Mouse (Mus musculus): ENCODE data around the gene Cdkn2aipnl. TPM values are rescaled to one million over a fixed set of nuclear protein-coding genes. Genes with fewer than 3 reads are reported as not detected.
A peak's percentile ranks its signal among the peaks of the same experiment; 100 is the strongest.

Gene Cdkn2aipnl
- polyA plus RNA-seq, 1 experiment from 2014 or later = 121 TPM

DNA sequence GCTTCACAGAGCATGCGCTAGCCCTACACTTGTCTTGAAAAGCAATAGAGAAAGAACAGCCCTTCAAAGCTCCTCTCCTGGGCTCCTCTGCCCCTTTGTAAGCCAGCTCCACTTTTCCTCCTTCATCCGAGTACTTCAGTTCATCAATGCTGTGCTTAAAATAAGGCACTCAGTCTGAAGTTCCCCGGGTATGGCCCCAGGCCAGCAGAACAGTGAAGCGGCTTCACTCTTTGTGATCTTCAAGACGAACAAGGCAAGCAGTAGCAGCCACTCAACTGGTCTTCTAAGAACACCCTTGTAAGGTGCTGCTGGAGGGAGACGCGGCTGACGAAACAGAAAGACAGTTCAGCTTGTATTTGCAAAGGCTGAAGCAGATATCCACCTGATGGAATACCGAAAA is 11.3 kb upstream of the Cdkn2aipnl start:
- H3K36me3 ChIP-seq (ENCODE audit: control insufficient read depth, insufficient read depth, low read length) = no peaks in the 10 kb centered on the region
- ATAC-seq (no peak), DNase-seq (ENCODE audit: low spot score) (no peak)
- H3K4me1 ChIP-seq (ENCODE audit: control insufficient read depth, insufficient read depth, low read length) = no peaks in the 10 kb centered on the region
- H3K27me3 ChIP-seq (replicated peaks; ENCODE audit: control insufficient read depth, insufficient read depth, low read length) = no peaks in the 10 kb centered on the region
- H3K9ac ChIP-seq (ENCODE audit: low read length) = no peak overlapping the region
- no peak overlapping the region for H3K27ac ChIP-seq (ENCODE audit: low read depth, low read length)
- H3K9me3 ChIP-seq (replicated peaks; ENCODE audit: control insufficient read depth, low read length) = no peaks in the 10 kb centered on the region
- no peak overlapping the region for H3K4me3 ChIP-seq (ENCODE audit: low read depth, low read length)
- 76% methylated on average over 9 of the region's 9 CpGs for WGBS
- no peak overlapping the region for H3K4me2 ChIP-seq (ENCODE audit: low read length)

DNA sequence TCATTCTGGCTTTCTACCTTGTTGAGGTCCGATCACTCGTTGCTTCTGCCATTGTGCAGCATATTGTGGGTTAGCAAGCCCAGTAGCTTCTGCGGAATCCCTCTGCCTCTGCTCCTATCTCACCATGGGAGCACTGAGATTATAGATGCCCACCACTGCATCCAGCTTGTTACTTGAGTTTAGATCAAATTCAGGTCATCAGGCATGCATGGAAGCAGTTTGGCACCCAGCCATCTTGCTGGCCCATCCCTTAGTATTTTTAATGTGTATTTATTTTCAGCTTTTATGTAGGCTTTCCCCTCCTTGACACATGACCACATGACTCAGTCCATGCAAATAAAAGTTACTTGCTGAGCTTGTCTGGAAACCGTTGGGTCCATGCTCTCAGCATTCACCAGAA is 9.7 kb upstream of the Cdkn2aipnl start:
- no peak for ATAC-seq
- H3K9ac ChIP-seq (ENCODE audit: low read length) = no peak overlapping the region
- H3K27me3 ChIP-seq (replicated peaks; ENCODE audit: control insufficient read depth, insufficient read depth, low read length) = no peaks in the 10 kb centered on the region
- H3K4me3 ChIP-seq (ENCODE audit: low read depth, low read length) = no peak overlapping the region
- no peak for DNase-seq (ENCODE audit: low spot score)
- no peak overlapping the region for H3K27ac ChIP-seq (ENCODE audit: low read depth, low read length)
- no peak overlapping the region for H3K4me2 ChIP-seq (ENCODE audit: low read length)
- no peaks in the 10 kb centered on the region for H3K9me3 ChIP-seq (replicated peaks; ENCODE audit: control insufficient read depth, low read length)
- H3K4me1 ChIP-seq (ENCODE audit: control insufficient read depth, insufficient read depth, low read length) = no peaks in the 10 kb centered on the region
- 90% methylated on average over 4 of the region's 4 CpGs for WGBS
- no peaks in the 10 kb centered on the region for H3K36me3 ChIP-seq (ENCODE audit: control insufficient read depth, insufficient read depth, low read length)

DNA sequence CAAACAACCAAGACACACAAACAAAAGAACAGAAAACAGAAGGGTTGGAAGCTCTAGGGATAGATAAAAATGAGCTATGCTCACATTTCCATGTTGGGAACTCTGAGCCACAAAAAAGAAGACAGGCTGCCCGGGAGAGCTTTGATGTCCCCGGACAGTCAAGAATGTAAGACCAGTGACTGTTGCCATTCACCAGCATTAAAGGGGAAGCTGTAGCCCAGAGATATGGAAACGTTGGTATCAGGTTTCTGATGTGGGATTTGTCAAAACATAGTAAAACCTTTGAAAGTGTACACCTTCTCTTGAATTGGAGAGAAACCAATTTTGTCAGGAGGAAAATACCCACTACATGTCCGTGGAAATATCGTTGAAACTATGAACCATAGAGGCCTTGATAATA is 8.0 kb upstream of the Cdkn2aipnl start:
- Histone ChIP-seq H3K27ac (ENCODE audit: low read depth, low read length) (no peak overlapping the region), H3K4me1 (ENCODE audit: control insufficient read depth, insufficient read depth, low read length) (no peaks in the 10 kb centered on the region), H3K4me2 (ENCODE audit: low read length) (no peak overlapping the region), H3K9me3 (replicated peaks; ENCODE audit: control insufficient read depth, low read length) (no peaks in the 10 kb centered on the region), H3K27me3 (replicated peaks; ENCODE audit: control insufficient read depth, insufficient read depth, low read length) (no peaks in the 10 kb centered on the region), H3K9ac (ENCODE audit: low read length) (no peak overlapping the region), H3K4me3 (ENCODE audit: low read depth, low read length) (no peak overlapping the region), H3K36me3 (ENCODE audit: control insufficient read depth, insufficient read depth, low read length) (no peaks in the 10 kb centered on the region)
- ATAC-seq (no peak), DNase-seq (ENCODE audit: low spot score) (no peak)
- 90% methylated on average over 5 of the region's 5 CpGs for WGBS

- no peak for DNase-seq (ENCODE audit: low spot score)
- no peak overlapping the region for H3K9ac ChIP-seq (ENCODE audit: low read length)
- H3K9me3 ChIP-seq (replicated peaks; ENCODE audit: control insufficient read depth, low read length) = no peaks in the 10 kb centered on the region
- H3K36me3 ChIP-seq (ENCODE audit: control insufficient read depth, insufficient read depth, low read length) = no peaks in the 10 kb centered on the region
- no peak overlapping the region for H3K4me3 ChIP-seq (ENCODE audit: low read depth, low read length)
- ATAC-seq = no peak
- H3K4me2 ChIP-seq (ENCODE audit: low read length) = no peak overlapping the region
- 96% methylated on average over 4 of the region's 4 CpGs for WGBS
- H3K27ac ChIP-seq (ENCODE audit: low read depth, low read length) = no peak overlapping the region
- no peaks in the 10 kb centered on the region for H3K4me1 ChIP-seq (ENCODE audit: control insufficient read depth, insufficient read depth, low read length)
- H3K27me3 ChIP-seq (replicated peaks; ENCODE audit: control insufficient read depth, insufficient read depth, low read length) = no peaks in the 10 kb centered on the region
These were observed 7.4 kb upstream of the Cdkn2aipnl start for GRCm38 (mm10) chr11:51960061-51960460.

DNA sequence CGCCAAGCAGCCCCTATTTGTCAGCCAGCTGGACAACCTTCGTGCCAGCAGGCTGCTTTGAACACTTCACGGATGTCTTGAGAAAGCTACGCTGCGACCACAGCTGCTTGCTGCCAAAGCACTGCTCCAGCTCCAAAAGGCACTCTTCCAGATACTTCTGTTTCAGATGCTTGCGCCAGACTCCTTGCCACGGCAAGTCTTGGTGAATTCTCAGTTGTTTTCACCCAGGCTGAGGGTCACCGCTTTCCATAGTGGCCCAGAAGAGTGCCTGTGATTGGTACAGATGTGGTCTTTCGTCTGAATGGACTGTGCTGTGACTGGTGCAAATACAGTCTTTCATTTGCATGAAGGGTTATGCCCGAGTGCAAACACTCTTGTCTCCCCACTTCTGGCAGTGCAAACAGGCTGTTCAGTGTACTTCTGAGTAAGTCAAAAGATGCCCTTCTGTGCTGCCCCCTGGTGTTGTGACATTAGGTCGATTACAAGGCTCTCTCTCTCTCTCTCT is 6.4 kb upstream of the Cdkn2aipnl start:
- Histone ChIP-seq H3K4me3 (ENCODE audit: low read depth, low read length) (no peak overlapping the region), H3K9me3 (replicated peaks; ENCODE audit: control insufficient read depth, low read length) (no peaks in the 10 kb centered on the region), H3K36me3 (ENCODE audit: control insufficient read depth, insufficient read depth, low read length) (no peaks in the 10 kb centered on the region), H3K27ac (ENCODE audit: low read depth, low read length) (no peak overlapping the region), H3K27me3 (replicated peaks; ENCODE audit: control insufficient read depth, insufficient read depth, low read length) (no peaks in the 10 kb centered on the region), H3K9ac (ENCODE audit: low read length) (no peak overlapping the region), H3K4me2 (ENCODE audit: low read length) (no peak overlapping the region), H3K4me1 (ENCODE audit: control insufficient read depth, insufficient read depth, low read length) (no peaks in the 10 kb centered on the region)
- DNase-seq (ENCODE audit: low spot score) (peak; percentile 38), ATAC-seq (no peak)
- WGBS = 57% methylated on average over 11 of the region's 11 CpGs

- H3K4me3 ChIP-seq (ENCODE audit: low read depth, low read length) = no peak overlapping the region
- DNase-seq (ENCODE audit: low spot score) (no peak), ATAC-seq (no peak)
- 91% methylated on average over 8 of the region's 8 CpGs for WGBS
- no peak overlapping the region for H3K9ac ChIP-seq (ENCODE audit: low read length)
- H3K27me3 ChIP-seq (replicated peaks; ENCODE audit: control insufficient read depth, insufficient read depth, low read length) = no peaks in the 10 kb centered on the region
- H3K36me3 ChIP-seq (ENCODE audit: control insufficient read depth, insufficient read depth, low read length) = no peaks in the 10 kb centered on the region
- no peak overlapping the region for H3K27ac ChIP-seq (ENCODE audit: low read depth, low read length)
- H3K9me3 ChIP-seq (replicated peaks; ENCODE audit: control insufficient read depth, low read length) = no peaks in the 10 kb centered on the region
- no peak overlapping the region for H3K4me2 ChIP-seq (ENCODE audit: low read length)
- H3K4me1 ChIP-seq (ENCODE audit: control insufficient read depth, insufficient read depth, low read length) = no peaks in the 10 kb centered on the region
These were observed 5.7 kb upstream of the Cdkn2aipnl start for GRCm38 (mm10) chr11:51961761-51962160.

DNA sequence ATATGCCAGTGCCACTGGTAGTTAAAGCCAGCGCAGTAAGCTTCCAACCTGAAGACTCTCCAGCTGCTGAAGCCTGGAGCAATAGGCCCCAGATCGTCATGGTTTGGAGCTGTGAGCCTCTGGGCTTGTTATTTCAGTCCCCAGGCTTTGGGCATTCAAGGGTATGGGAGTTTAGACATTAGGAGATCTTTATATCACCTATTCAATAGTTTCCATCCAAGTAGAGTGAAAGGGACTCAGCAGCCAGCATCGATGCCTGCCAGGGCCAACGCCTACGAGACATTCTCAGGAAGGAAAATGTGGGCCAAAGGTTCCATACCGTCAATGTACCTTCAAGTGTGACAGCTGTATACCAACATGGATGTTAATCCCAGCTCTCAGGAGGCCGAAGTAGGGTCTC is 5.2 kb upstream of the Cdkn2aipnl start:
- no peak for ATAC-seq

DNA sequence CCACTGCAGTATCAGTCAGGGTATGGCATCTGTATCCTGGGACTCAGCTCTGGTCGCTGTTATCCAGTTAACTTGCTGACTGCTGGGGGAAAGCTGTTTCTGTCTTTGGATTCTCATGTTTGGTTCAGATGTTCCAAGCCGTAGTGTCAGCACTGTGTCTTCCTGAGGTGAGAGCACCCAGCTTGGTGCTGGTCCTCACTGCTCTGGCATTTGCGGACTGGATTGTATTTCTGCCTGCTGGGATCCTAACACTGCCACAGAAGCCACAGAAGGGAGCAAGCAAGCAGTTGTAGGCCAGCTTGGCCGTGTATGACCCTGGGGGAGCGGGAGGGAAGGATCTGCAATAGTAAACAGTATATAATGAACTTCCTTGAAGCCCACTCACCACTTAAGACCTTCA is 810 bp upstream of the Cdkn2aipnl start:
- Histone ChIP-seq H3K27ac (ENCODE audit: low read depth, low read length) (no peak overlapping the region), H3K4me1 (ENCODE audit: control insufficient read depth, insufficient read depth, low read length) (peaks cover 4% of the 10 kb centered on the region; the same call in 1 of the 2 replicates), H3K27me3 (replicated peaks; ENCODE audit: control insufficient read depth, insufficient read depth, low read length) (no peaks in the 10 kb centered on the region), H3K9ac (ENCODE audit: low read length) (no peak overlapping the region), H3K4me2 (ENCODE audit: low read length) (no peak overlapping the region), H3K9me3 (replicated peaks; ENCODE audit: control insufficient read depth, low read length) (no peaks in the 10 kb centered on the region), H3K36me3 (ENCODE audit: control insufficient read depth, insufficient read depth, low read length) (peaks cover 22% of the 10 kb centered on the region), H3K4me3 (ENCODE audit: low read depth, low read length) (no peak overlapping the region)
- no peak for ATAC-seq
- 89% methylated on average over 5 of the region's 5 CpGs for WGBS
- DNase-seq (ENCODE audit: low spot score) = no peak

More for the DNA sequence above, 5.2 kb upstream of the Cdkn2aipnl start:
- H3K9me3 ChIP-seq (replicated peaks; ENCODE audit: control insufficient read depth, low read length) = no peaks in the 10 kb centered on the region
- no peak overlapping the region for H3K4me2 ChIP-seq (ENCODE audit: low read length)
- no peaks in the 10 kb centered on the region for H3K27me3 ChIP-seq (replicated peaks; ENCODE audit: control insufficient read depth, insufficient read depth, low read length)
- no peaks in the 10 kb centered on the region for H3K36me3 ChIP-seq (ENCODE audit: control insufficient read depth, insufficient read depth, low read length)
- no peak overlapping the region for H3K4me3 ChIP-seq (ENCODE audit: low read depth, low read length)
- no peak overlapping the region for H3K27ac ChIP-seq (ENCODE audit: low read depth, low read length)
- DNase-seq (ENCODE audit: low spot score) = no peak
- no peak overlapping the region for H3K9ac ChIP-seq (ENCODE audit: low read length)
- 90% methylated on average over 7 of the region's 7 CpGs for WGBS
- no peaks in the 10 kb centered on the region for H3K4me1 ChIP-seq (ENCODE audit: control insufficient read depth, insufficient read depth, low read length)

- no peak overlapping the region for H3K9ac ChIP-seq (ENCODE audit: low read length)
- ATAC-seq (no peak), DNase-seq (ENCODE audit: low spot score) (no peak)
- no peak overlapping the region for H3K4me2 ChIP-seq (ENCODE audit: low read length)
- H3K9me3 ChIP-seq (replicated peaks; ENCODE audit: control insufficient read depth, low read length) = no peaks in the 10 kb centered on the region
- H3K27ac ChIP-seq (ENCODE audit: low read depth, low read length) = no peak overlapping the region
- peaks cover 41% of the 10 kb centered on the region for H3K36me3 ChIP-seq (ENCODE audit: control insufficient read depth, insufficient read depth, low read length)
- 93% methylated on average over 9 of the region's 9 CpGs for WGBS
- no peaks in the 10 kb centered on the region for H3K27me3 ChIP-seq (replicated peaks; ENCODE audit: control insufficient read depth, insufficient read depth, low read length)
- no peak overlapping the region for H3K4me3 ChIP-seq (ENCODE audit: low read depth, low read length)
- H3K4me1 ChIP-seq (ENCODE audit: control insufficient read depth, insufficient read depth, low read length) = peaks cover 4% of the 10 kb centered on the region; the same call in 1 of the 2 replicates
These were observed 1.4 kb downstream of the Cdkn2aipnl start for GRCm38 (mm10) chr11:51968896-51969295.

Data from forebrain, embryonic 14.5 days (tissue).